Mouse (Mus musculus) thymus, postnatal 25 days (tissue): ENCODE measurements around the gene Ube2r2.

Source experiments
- DNase-seq: peaks from one replicate; pipeline ENCODE4 v3.0.0; 2022

Gene Ube2r2

DNA sequence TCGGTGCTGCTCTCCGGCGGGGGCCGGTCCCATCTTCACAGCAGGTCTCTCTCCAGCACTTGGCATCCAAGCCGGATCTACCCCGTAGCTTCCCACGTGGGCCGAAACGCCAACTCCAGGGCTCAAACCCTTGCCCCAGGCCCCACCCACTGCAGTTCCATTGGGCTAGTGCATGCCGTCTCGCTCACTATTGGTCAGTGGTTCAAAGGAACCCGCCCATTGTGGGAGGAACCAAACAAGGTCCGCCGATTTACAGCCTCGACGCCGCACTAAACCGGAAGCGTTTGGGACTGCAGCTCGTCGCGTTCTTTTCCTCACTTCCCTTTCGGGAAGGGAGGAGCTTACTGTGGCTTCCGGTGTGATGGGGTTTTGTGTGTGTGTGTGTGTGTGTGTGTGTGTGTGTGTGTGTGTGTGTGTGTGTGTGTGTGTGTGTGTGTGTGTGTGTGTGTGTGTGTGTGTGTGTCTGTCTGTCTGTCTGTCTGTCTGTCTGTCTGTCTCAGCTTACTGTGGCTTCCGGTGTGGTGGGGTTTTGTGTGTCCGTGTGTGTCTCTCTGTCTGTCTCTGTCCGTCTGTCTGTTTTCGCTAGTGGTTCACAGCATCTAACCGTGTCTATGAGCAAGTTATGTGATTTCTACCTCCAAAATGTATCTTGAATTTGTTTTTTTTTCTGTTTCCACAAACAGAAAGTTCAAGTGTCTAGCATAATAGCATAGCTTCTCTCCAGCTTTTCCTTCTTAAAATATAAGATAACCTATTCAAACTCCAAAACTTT is 11.2 kb upstream of the Ube2r2 start, which contains the start of gene Nol6:
Gene Nol6 (minus strand): TSS at position 276 of the 772 bp plus-strand sequence.
- peak; percentile 96 for DNase-seq

DNA sequence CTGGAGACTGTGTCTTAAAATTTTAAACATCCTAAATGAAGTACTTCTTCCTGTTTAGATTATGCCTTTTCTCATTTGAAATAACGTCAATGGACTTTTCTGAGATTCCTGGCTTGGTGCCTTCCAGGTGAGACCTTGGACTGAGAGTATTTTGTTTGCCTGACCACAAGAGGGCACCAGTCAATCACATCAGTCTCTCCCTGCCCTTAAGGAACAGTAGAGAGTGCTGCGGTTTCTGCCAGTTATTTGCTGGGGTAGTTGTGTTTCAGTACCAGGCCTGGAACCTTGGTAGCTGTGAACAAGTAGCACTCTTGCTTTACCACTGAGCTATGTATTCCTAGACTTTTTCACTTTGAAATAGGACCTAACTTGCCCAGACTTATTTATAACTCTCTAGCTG is 6.1 kb upstream of the Ube2r2 start:
- peak; percentile 68 for DNase-seq

DNA sequence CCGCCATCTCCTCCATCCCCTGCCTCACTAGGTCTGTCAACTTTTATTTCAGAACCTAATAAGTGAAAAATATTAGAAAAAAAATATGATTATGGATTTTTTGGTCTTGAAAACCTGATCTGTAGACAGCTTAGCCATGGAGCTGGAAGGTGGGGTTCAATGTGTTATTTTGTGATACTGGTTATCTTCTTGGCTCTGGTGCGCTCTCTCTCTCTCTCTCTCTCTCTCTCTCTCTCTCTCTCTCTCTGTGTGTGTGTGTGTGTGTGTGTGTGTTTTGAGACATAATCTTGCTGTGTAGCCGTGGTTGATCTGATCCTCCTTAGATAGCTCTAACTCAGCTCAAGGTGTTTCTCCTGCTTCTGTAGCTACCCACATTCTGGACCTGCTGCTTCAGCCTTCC is 5.7 kb upstream of the Ube2r2 start:
- no peak for DNase-seq

DNA sequence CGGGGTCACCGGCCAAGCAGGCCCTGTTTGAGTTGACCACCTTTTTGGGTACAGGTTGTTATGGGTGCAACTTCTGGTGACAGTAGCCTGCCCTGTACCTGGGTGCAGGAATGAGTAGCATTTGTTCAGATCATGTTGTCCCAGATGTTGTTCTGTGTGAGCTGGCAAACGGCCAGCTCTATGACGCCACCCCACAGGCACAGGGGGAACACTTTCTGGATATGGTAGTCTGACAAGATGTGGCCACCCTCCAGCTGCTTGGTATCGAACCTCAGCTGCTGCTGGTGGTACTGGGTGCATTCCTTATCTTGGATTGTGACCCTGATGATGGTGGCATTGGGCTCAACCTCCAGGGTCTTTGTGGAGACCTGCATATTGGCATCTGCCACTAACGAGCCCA is 3.1 kb upstream of the Ube2r2 start:
- DNase-seq, result no peak

DNA sequence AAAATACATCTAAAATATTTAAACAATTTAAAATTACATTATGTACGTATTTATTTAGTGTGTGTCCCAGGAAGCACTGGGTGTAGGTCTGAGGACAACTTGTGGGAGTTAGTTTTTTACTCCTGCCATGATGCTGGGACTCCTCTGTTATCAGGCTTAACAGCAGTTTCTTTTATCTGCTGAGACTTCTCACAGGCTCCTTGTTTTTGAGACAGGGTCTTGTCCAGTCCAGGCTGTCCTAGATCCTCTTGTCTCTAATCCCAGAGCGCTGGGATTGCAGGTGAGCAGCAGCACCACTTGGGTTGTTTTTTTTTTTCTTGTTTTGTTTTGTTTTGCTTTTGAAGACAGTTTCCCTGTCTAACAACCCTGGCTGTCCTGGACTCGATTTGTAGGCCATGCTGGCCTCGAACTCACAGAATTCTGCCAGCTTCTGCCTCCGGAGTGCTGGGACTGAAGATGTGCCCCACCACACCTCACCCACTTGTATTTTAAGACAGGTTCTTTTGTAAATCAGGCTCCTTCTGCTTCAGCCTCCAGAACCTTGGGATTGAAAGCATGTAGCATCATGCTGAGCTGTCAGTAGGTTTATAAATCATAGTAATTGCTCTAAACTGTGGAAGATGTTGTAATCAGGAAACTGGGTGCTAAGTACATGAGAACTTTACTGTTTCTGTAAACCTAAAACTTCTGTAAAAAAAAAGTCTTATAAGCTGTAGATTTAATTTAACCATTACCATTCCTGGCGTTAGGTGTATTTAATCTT is 1.8 kb upstream of the Ube2r2 start:
- DNase-seq, result no peak

DNA sequence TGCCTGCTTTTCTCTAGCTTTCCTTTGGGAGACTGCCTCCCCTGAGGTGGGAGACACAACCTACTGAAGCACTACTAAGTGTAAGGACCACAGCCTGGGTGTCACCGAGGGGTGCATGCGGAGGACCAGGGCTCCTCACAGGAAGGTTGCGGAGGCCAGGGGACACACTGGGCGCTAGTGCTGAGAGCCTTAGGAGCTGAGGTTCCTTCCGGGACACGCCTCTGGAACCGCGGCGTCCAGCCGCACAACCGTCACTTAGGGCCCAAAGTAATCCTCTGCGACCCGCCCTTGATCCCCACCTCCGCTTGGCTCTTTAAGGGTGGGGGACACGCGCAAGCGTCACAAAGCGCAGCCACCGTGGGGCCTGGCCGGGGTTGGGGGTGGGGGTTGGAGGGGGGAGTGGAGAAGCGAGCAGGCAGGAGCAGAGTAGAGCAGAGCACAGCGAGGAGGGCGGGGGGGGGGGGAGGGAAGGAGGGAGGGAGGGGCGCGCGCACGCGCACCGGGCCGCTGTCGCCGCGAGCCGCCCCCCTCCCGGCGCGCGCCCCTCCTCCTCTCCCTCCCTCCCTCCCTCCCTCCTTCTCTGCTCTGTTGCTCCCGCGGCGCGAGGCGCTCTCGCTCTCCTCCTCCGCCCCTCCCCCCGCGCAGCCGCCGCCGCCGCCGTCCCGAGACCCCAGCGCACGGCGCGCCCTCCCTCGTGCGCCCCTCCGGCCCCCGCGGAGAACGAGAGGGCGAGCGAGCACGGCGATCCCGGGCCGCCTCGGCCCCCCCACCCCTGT is 420 bp upstream of the Ube2r2 start:
- peak; percentile 84 for DNase-seq

DNA sequence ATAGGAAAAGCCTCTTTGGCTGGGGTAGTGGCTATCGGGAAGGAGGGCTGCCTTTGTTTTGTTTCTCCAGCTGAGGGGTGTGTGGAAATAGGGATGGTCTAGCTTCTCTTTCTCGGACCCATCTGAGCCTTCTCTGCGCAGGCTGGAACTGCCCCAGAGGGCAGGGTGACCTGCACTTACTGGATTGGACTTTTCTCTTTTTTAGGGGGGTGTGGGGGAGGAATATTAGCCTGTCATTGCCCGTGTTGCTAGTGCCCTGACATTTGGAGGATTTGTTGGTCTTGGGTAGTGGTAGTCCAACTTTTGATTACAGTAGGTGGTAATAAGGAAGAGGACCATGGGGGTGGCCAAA is 887 bp downstream of the Ube2r2 start:
- DNase-seq, result no peak

DNA sequence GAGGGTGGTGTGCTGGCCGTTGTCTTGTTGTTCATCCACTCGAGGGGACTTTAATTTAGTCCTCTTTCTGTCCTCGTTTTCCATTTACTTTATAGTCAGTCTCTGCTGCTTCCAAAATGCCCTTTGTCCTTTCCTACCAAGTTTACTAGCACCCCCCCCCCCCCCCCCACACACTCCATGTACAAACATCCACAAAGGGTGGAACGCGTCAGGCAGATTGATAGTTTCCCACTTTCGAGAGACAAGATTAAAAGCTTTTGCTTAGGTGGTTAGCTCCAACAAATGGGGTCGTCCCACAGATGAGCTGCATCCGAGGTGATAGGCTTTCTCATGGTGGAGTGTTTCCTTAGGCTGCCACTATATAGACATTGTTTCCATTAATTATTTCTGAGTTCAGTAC is 1.3 kb downstream of the Ube2r2 start:
- no peak for DNase-seq

DNA sequence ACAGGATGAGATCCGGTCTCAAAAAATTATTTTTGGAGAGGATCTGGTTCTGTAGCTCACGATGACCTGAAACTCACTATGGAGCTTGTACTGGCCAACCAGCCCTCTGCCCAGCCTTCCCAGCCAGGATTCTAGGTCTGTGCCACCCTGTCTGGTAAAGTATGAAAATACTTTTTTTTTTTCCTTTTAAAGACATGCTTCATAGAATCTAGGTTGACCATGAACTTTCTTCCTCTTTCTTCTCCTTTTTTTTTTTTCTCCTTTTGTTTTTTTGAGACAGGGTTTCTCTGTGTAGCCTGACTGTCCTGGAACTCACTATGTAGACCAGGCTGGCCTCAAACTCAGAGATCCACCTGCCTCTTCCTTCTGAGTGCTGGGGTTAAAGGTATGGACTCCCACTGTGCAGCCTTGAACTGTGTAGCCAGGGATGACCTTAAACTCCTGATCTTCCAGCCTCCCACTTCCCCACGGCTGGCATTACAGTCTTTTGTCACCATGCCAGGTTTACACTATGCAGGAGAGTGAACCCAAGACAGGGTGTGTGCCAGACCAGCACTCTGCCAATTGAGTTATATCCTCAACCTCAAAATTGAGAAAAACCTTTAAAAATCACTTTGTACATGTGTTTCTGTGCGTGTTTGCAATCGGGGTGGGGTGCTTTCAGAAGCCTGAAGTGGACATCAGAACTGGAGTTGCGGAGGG is 4.8 kb downstream of the Ube2r2 start:
- DNase-seq, result no peak

DNA sequence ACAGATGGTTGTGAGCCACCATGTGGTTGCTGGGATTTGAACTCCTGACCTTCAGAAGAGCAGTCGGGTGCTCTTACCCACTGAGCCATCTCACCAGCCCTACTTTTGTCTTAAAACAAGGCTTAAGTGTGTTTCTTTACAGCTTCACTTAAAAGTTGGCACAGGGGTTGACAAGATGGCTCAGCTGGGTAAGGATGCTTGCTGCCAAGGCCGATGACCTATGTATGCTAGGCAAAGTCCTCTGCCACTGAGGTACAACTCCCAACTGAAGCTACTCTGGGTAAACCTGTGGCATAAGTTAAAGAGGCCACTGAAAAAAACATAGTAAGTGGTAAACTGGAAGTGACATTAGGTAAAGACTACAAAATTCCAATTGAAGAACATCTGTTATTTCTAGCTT is 7.1 kb downstream of the Ube2r2 start:
- DNase-seq, result no peak

DNA sequence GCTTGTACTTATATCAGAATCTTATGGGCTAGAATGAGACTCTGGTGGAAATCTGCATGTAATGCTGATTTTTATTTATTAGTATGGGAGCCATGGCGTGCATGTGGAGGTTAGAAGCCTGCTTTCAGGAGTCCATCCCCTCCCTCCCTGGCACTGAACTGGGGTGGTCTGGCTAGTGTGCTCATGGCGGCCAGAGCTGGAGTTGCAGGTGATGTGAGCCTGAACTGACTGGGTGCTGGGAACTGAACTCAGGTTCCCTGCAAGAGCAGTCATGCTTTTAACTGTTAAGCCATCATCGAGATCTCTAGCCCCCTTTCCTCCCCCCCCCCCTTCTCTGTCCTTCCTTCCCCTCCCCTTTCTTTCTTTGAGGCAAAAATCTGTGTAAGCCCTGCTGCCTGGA is 14.3 kb downstream of the Ube2r2 start:
- no peak for DNase-seq

DNA sequence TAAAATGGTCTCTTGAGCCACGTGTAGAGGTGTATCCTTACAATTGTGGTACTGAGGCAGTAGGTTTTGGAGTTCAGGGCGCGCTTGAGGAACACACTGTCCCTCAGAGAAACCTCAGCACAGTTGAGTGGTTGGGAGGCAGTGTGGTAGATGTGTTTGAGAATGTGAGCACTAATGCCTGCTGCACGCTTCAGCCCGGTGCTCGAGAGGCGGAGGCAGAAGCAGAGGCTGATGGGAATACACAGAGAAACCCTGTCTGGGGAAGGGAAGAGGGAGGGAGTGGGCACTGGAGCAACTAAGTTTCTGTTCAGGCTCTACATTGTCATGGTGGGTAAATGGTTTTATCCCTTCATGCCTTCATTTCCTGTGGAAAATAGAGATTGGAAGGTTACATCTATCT is 15.6 kb downstream of the Ube2r2 start:
- no peak for DNase-seq

DNA sequence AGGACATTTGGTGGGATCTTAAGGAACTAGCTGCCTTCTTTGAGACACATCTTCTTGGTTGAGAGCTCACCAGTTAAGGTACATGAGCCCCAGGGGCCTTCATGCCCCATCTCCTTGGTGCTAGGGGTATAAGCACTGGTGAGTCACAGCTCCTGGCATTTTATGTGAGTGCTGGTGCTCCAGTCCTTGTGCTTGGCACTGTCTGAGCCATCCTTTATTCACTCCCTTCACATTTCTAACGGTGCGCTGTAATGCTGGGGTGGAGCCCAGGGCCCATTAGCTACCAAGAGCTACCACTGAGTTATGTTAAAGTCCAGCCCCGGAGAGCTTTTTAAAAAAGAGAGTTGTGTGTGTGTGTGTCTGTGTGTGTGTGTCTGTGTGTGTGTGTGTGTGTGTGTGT is 17.6 kb downstream of the Ube2r2 start:
- DNase-seq, result no peak

DNA sequence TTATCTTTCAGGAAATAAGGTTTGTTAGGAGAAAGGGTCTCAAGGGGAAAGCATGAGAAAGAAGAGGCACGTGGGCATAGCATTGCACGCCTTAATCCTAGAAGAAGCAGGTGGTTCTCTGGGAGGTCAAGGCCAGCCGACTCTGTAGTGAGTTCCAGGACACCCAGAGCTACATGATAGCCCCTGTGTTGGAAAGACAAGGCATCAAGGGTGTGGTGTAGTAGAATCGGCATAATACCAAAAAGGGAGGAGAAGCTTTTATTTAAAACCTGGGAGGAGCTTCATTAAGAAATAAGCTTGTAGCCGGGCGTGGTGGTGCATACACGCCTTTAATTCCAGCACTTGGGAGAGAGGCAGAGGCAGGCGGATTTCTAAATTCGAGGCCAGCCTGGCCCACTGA is 21.4 kb downstream of the Ube2r2 start:
- DNase-seq, result no peak

DNA sequence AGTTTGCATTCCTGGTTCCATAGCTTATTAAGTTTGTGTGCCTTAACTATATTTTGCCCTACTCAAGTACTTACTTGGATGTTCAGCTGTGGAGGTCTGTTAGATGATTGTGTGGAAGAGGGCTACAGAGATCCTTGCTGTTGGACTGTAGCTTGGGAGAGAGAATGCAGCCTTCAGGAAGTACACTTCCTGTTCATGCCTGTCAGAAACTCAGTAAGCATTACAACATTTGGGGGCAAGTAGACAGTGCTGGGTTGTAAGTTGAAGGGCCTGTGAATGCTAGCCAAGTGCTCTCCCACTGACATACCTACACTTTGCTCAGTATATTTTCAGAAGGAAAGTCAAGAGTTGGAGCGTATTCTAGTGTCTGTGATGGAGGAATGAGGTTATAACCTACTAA is 22.7 kb downstream of the Ube2r2 start:
- DNase-seq, result no peak

DNA sequence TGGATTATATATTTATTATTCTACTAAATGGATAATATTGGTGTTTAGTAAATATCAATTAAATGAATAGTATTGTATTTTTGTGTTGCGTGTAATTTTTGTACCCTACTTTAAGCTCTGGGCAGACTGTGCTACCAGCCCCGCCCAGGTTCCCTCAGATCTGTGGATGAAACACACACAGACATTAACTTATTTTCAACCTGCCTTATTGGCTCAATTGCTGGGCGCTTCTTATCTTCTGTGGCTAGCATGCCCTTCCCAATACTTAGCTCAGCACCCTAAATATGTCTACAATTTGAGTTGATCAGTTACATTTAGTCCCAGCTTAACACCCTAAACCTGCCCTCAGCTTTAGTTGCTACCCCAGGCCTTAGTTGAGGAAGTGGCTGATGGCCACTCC is 25.7 kb downstream of the Ube2r2 start:
- no peak for DNase-seq

DNA sequence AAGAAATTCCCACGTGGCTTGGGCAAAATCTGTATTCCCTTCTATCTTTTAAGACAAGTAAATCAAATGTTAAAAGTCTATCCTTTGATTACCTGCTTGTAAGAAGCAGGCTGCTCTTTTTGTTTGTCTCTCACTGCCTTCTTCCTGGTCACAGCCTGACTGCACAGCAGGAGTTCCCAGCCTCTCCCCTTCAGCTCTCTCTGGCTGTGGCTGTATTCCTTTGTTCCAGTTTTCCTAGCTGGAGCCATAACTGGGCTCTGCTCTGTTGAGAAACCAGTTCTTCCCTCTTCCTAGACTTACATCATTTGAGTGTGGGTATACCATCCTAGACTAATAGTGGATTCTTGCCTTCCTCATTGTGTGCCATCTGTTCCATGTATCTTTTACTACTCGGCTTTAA is 29.4 kb downstream of the Ube2r2 start:
- DNase-seq, result no peak

DNA sequence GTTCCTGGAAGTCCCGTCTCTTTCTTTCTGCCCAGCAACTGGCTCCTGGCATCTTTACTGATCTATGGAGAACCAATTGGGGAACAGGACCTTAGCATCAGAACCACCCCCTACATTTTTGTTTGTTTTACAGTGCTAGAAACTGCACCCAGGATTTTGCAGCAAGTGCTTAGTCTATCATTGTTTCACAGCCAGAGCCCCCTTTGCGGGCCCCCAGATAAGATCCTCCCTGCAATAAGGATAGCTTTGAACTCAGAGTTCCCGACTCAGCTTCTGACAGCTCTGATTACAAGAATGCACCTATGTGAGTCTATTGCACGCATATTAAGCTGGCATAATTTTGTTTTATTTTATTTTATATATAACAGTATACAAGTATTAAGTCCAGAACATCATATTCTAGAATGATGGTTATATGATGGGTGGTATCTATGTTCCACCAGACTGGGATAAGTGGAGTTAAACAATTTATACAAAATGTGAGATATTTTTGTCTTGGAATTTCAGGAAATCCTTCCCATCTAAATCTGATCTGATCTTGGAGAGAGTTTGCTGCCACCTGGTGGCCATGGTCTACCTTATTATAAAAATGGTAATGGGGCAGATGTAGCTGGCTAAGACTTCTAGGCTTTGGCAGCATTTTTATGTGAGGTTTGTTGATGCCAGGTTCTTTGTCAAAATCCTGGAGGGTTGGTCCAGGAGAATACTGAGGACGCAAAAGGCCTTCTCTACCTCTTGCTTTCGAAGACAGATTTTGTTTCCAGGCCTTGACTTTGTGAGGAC is 30.3 kb downstream of the Ube2r2 start:
- DNase-seq, result peak; percentile 55

DNA sequence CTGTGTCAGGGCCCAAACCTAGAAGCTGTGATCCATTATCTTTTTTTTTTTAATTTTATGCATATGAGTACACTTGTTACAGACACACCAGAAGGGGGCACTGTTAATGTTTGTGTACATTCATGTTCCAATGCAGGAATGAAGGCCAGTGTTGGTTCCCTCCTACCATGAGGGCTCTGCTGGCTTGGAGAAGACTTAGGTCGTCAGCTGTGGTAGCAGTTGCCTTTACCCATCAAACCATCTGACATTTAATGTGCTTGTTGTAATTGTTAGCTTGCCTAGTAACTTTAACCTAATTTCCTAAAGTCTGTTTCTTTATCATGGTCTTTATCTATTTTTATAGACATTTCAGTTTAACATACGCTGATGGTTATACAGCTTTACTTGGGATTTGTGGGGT is 35.4 kb downstream of the Ube2r2 start:
- DNase-seq, result no peak

DNA sequence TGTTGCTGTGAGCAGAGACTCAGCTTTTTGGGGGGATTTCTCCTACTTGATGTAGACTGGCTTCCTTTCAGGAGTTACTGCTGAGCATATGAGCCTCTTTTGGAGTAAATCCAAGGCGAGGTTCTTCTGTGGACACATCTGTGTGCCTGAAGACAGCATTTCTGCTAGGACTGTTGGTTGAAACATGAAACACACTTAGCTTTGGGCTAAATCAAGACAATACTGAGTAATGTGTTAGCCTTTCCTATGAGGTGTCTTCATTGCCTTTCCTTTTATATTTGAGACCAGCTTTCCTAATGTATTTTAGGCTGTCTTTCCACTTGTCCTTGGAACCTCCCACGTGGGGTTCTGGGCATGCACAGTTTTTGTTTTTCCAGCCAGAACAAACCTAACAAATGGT is 39.1 kb downstream of the Ube2r2 start:
- no peak for DNase-seq

DNA sequence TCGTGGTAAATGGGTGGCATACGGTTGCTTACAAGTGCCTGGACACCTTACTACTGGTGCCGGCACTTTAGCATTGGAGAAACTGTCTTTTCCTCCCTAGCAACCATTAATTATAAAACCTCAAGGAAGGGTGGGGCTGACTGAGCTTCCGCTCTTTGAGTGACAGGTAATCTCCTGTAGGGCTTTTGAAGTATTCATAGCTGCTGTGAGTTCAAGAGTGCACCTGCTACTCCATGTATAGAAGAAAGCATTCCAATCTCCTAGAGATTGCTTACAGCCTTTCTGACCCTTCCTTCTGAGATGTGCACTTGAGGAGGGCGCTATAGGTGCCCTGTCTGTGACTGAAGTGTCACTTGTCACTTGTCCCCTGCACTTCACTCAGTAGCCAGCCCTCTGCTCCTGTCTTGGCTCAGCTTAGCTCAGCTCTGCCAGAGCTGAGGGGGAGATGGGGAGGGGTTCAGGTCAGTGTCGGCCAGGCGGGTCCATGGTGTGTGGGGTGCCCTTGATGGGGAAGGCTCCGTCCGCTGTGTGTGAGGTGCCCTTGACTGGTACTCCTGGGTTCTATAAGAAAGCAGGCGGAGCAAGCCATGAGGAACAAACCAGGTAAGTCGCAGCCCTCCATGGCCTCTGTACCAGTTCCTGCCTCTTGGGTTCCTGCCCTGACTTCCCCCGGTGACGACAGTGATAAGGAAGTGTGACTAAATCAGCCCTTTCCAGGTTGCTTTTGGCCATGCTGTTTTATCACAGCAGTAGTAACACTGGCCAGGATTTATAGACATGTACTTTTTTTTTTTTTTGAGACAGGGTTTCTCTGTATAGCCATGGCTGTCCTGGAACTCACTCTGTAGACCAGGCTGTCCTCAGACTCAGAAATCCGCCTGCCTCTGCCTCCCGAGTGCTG is 44.5 kb downstream of the Ube2r2 start:
- DNase-seq, result no peak
